Mouse (Mus musculus) kidney, adult 2 months (tissue): ENCODE results near the gene Ppp1r12b.

Experiments used
- CTCF ChIP-seq: fragments of 200-500 bp; conservative IDR thresholded peaks from 2 replicates; pipeline ENCODE4 v1.5.1; 2011; ENCODE audit warnings: low read depth, mild to moderate bottlenecking, control low read depth, low read length, moderate library complexity, mixed read lengths; ENCODE audit not compliant: insufficient read depth, insufficient read length
- POLR2A ChIP-seq: fragments of 200-500 bp; IDR thresholded peaks from one replicate; pipeline ENCODE4 v1.6.1; 2011; ENCODE audit warnings: low read depth, low read length, control low read depth

DNA sequence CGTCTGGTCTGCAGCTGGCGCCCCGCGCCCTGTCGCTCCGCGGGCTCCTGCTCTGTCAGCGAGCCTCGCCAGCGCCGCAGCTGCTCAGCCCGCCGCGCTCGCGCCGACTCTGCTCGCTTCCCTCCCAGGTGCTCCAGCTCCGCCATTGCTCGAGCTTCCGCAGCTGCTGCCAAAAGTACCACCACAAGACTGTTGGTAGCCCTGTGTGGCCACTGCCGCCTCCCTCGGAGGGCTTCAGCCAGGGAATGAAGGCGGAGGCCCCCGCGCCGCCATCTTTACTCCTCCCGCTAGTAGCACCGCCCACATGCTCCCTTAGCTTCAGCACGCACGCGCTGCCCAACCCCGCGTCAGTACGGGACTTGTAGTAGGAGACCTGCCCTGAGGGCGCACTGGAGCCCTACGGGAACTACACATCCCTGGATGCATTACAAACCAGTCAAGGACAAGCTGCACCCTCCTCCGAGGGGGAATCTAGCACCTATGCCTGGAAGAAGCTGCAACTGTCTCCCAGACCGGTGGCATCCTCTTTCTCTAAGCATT is at the start of gene Ppp1r12b:
- TF ChIP-seq POLR2A (peak; percentile 77), CTCF (0 out of 2 replicates have a peak, but pooled peaks have one; percentile 31)
